Mouse (Mus musculus): ENCODE data around the gene Cx3cl1.

- TF ChIP-seq CTCF (IDR thresholded peaks at IDR 0.05; ENCODE audit: low read depth, low read length) (no peak), EP300 (IDR thresholded peaks at IDR 0.05; ENCODE audit: insufficient read depth, low read depth, low read length) (no peak)
Measured at GRCm38 (mm10) chr8:94794368-94794767, 22.6 kb downstream of the Cx3cl1 start.
